Mouse (Mus musculus) erythroblast, embryonic 14.5 days (primary cell): ENCODE measurements around the gene Thsd4.

Source experiments
- GATA1 ChIP-seq: IDR thresholded peaks from 2 replicates; pipeline ENCODE4 v1.6.1; 2012; ENCODE audit warnings: low read length, inconsistent platforms, mixed read lengths
- TAL1 ChIP-seq: IDR thresholded peaks from 3 replicates; pipeline ENCODE4 v1.6.1; 2012; ENCODE audit warnings: low read length, inconsistent platforms, mixed read lengths

DNA sequence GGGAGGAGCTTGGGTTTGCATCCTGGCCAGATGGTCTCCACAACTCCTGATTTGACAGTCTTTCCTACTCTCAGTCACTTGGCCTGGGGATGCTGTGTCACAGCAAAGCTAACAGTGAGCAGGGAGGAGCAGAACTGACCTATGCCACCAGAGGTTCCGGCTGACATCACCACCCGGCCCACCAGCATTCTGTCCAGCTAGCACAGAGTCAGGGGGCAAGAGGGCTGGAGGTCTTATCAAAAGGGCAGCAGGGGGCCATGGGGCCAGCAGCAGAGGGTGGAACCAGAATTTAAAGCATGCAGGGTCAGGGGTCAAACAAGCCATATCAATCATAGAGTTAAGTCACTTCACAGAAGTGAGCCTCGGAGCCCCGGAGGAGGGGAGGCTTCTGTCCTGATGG is 4.7 kb downstream of the Thsd4 start:
- no peak for TF ChIP-seq GATA1
- TF ChIP-seq TAL1, result no peak
